Mouse (Mus musculus): ENCODE results near the gene Dnajc5.

The Dnajc5 gene

GRCm38 (mm10) chr2:181592231-181593041, 72.2 kb downstream of the Dnajc5 start, which contains the start of gene Zfp512b:
TSS of gene Zfp512b (minus strand) at chr2:181592803.
- Histone ChIP-seq H3K27me3 (ENCODE audit: insufficient read depth, low read length) (no peaks in the 10 kb centered on the region), H3K4me3 (replicated peaks; ENCODE audit: low read length) (peak within 1 kb of the TSS; percentile 95), H3K4me1 (replicated peaks; ENCODE audit: low read depth, low read length) (peaks cover 47% of the 10 kb centered on the region), H3K9me3 (ENCODE audit: low read length) (no peaks in the 10 kb centered on the region), H3K36me3 (ENCODE audit: insufficient read depth, low read length) (peaks cover 52% of the 10 kb centered on the region)
- TF ChIP-seq NANOG (IDR thresholded peaks at IDR 0.05; ENCODE audit: borderline replicate concordance, low read length): no peak

GRCm38 (mm10) chr2:181593042-181593421, 72.7 kb downstream of the Dnajc5 start:
- TF ChIP-seq POU5F1 (IDR thresholded peaks at IDR 0.05; ENCODE audit: borderline replicate concordance, low read length) (no peak), CTCF (conservative IDR thresholded peaks at IDR 0.05; ENCODE audit: low read length) (no peak)
- Histone ChIP-seq H3K4me3 (replicated peaks; ENCODE audit: low read length) (peak overlapping the region; percentile 95), H3K27me3 (ENCODE audit: insufficient read depth, low read length) (no peaks in the 10 kb centered on the region), H3K36me3 (ENCODE audit: insufficient read depth, low read length) (peaks cover 46% of the 10 kb centered on the region), H3K9me3 (ENCODE audit: low read length) (no peaks in the 10 kb centered on the region), H3K4me1 (replicated peaks; ENCODE audit: low read depth, low read length) (peaks cover 49% of the 10 kb centered on the region)

- Histone ChIP-seq H3K27me3 (ENCODE audit: insufficient read depth, low read length) (no peaks in the 10 kb centered on the region), H3K9me3 (ENCODE audit: low read length) (no peaks in the 10 kb centered on the region), H3K4me1 (replicated peaks; ENCODE audit: low read depth, low read length) (peaks cover 51% of the 10 kb centered on the region), H3K4me3 (replicated peaks; ENCODE audit: low read length) (no peak overlapping the region), H3K36me3 (ENCODE audit: insufficient read depth, low read length) (peaks cover 37% of the 10 kb centered on the region)
- no peak for TF ChIP-seq NANOG (IDR thresholded peaks at IDR 0.05; ENCODE audit: borderline replicate concordance, low read length)
- no peak for TF ChIP-seq POU5F1 (IDR thresholded peaks at IDR 0.05; ENCODE audit: borderline replicate concordance, low read length)
- TF ChIP-seq CTCF (conservative IDR thresholded peaks at IDR 0.05; ENCODE audit: low read length): no peak
Observed at GRCm38 (mm10) chr2:181593937-181594336, 73.7 kb downstream of the Dnajc5 start.

- no peaks in the 10 kb centered on the region for H3K9me3 ChIP-seq (ENCODE audit: low read length)
- no peaks in the 10 kb centered on the region for H3K27me3 ChIP-seq (ENCODE audit: insufficient read depth, low read length)
- peaks cover 25% of the 10 kb centered on the region for H3K36me3 ChIP-seq (ENCODE audit: insufficient read depth, low read length)
- TF ChIP-seq NANOG (IDR thresholded peaks at IDR 0.05; ENCODE audit: borderline replicate concordance, low read length): no peak
- peak; percentile 91 for TF ChIP-seq CTCF (conservative IDR thresholded peaks at IDR 0.05; ENCODE audit: low read length)
- peaks cover 58% of the 10 kb centered on the region for H3K4me1 ChIP-seq (replicated peaks; ENCODE audit: low read depth, low read length)
- no peak overlapping the region for H3K4me3 ChIP-seq (replicated peaks; ENCODE audit: low read length)
Observed at GRCm38 (mm10) chr2:181594946-181595696, 74.8 kb downstream of the Dnajc5 start.

GRCm38 (mm10) chr2:181596221-181596960, 76.1 kb downstream of the Dnajc5 start:
- peaks cover 52% of the 10 kb centered on the region for H3K4me1 ChIP-seq (replicated peaks; ENCODE audit: low read depth, low read length)
- no peaks in the 10 kb centered on the region for H3K27me3 ChIP-seq (ENCODE audit: insufficient read depth, low read length)
- TF ChIP-seq CTCF (conservative IDR thresholded peaks at IDR 0.05; ENCODE audit: low read length): no peak
- TF ChIP-seq POU5F1 (IDR thresholded peaks at IDR 0.05; ENCODE audit: borderline replicate concordance, low read length): no peak
- no peak for TF ChIP-seq NANOG (IDR thresholded peaks at IDR 0.05; ENCODE audit: borderline replicate concordance, low read length)
- peaks cover 15% of the 10 kb centered on the region for H3K36me3 ChIP-seq (ENCODE audit: insufficient read depth, low read length)
- H3K4me3 ChIP-seq (replicated peaks; ENCODE audit: low read length): no peak overlapping the region
- H3K9me3 ChIP-seq (ENCODE audit: low read length): no peaks in the 10 kb centered on the region

- Histone ChIP-seq H3K9me3 (ENCODE audit: low read length) (no peaks in the 10 kb centered on the region), H3K4me1 (replicated peaks; ENCODE audit: low read depth, low read length) (peaks cover 56% of the 10 kb centered on the region), H3K36me3 (ENCODE audit: insufficient read depth, low read length) (peaks cover 15% of the 10 kb centered on the region), H3K27me3 (ENCODE audit: insufficient read depth, low read length) (no peaks in the 10 kb centered on the region), H3K4me3 (replicated peaks; ENCODE audit: low read length) (no peak overlapping the region)
- TF ChIP-seq NANOG (IDR thresholded peaks at IDR 0.05; ENCODE audit: borderline replicate concordance, low read length): no peak
- TF ChIP-seq CTCF (conservative IDR thresholded peaks at IDR 0.05; ENCODE audit: low read length): peak; percentile 29; the same call in 1 of the 2 replicates
Observed at GRCm38 (mm10) chr2:181597378-181598061, 77.2 kb downstream of the Dnajc5 start.

- no peaks in the 10 kb centered on the region for H3K9me3 ChIP-seq (ENCODE audit: low read length)
- H3K4me1 ChIP-seq (replicated peaks; ENCODE audit: low read depth, low read length): peaks cover 54% of the 10 kb centered on the region
- no peak for TF ChIP-seq POU5F1 (IDR thresholded peaks at IDR 0.05; ENCODE audit: borderline replicate concordance, low read length)
- TF ChIP-seq CTCF (conservative IDR thresholded peaks at IDR 0.05; ENCODE audit: low read length): no peak
- peak within 1 kb of the TSS; percentile 91 for H3K4me3 ChIP-seq (replicated peaks; ENCODE audit: low read length)
- H3K27me3 ChIP-seq (ENCODE audit: insufficient read depth, low read length): no peaks in the 10 kb centered on the region
- peaks cover 17% of the 10 kb centered on the region for H3K36me3 ChIP-seq (ENCODE audit: insufficient read depth, low read length)
Observed at GRCm38 (mm10) chr2:181598454-181599351, 78.4 kb downstream of the Dnajc5 start, which contains the start of gene Samd10. TSS of gene Samd10 (minus strand) at chr2:181599212.
